Mouse (Mus musculus) testis, adult 2 months (tissue): ENCODE results near the gene Cfap46.

Source experiments
- CTCF ChIP-seq: fragments of 200-500 bp; IDR thresholded peaks from 2 replicates; pipeline ENCODE4 v1.5.1; 2012; ENCODE audit warnings: low read depth, mild to moderate bottlenecking, inconsistent platforms, low read length, moderate library complexity; ENCODE audit not compliant: control insufficient read depth, insufficient read depth, insufficient replicate concordance
- POLR2A ChIP-seq: fragments of 200-500 bp; IDR thresholded peaks from 2 replicates; pipeline ENCODE4 v1.6.1; 2012; ENCODE audit warnings: low read depth, mild to moderate bottlenecking, inconsistent platforms, low read length, moderate library complexity; ENCODE audit not compliant: control insufficient read depth

GRCm38 (mm10) chr7:139576064-139576686, 107.4 kb downstream of the Cfap46 start:
- no peak for TF ChIP-seq CTCF
- no peak for TF ChIP-seq POLR2A
